ENCODE assay signal across 18 mouse cellular contexts in the genomic region with DNA sequence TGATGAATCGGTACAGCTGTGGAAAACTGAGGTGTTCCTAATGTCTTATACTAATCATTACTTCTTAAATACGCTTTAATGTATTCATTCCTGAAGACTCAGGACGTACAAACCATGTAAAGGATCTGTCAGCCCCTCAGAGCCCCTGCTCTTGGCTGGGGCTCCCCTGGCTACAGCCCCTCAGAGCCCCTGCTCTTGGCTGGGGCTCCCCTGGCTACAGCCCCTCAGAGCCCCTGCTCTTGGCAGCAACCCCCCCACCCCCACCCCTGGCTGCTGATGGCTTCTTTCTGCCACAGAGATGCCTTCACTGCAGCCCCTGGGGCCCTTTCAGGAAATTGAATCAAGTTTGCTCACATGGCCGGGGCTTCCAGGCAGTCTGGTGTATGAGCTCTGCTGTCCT. TPM values are rescaled to one million over a fixed set of nuclear protein-coding genes. Genes with fewer than 3 reads are reported as not detected.
A peak's percentile ranks its signal among the peaks of the same experiment; 100 is the strongest.
DNase-seq lines count a peak whose midpoint lies in the region; ATAC-seq lines count a peak whose summit lies in the region.
"Had no signal": no experiment of that assay in that cellular context is flagged by ENCODE, and none has a peak within 500 bp of the region (broad histone marks: within the 10 kb centered on the region; RNA-seq: fewer than 3 reads in every experiment).

No protein-coding gene starts in this region.

- no peaks in the 10 kb centered on the region for H3K27me3 ChIP-seq in hindbrain, embryonic 10.5 days (ENCODE audit: insufficient read depth, poor library complexity, severe bottlenecking)
- H3K27me3 ChIP-seq in hindbrain, embryonic 12.5 days, result 0 out of 2 replicates have a peak, but pooled peaks cover 2% of the 10 kb centered on the region
- H3K27me3 ChIP-seq in neural tube, embryonic 12.5 days (replicated peaks), result no peaks in the 10 kb centered on the region
- H3K27me3 ChIP-seq: embryonic facial prominence, embryonic 13.5 days; limb, embryonic 13.5 days; megakaryocyte, embryonic 14.5 days had no signal

- H3K9me3 ChIP-seq in hindbrain, embryonic 10.5 days, result no peaks in the 10 kb centered on the region
- no peaks in the 10 kb centered on the region for H3K9me3 ChIP-seq in hindbrain, embryonic 12.5 days (replicated peaks)
- H3K9me3 ChIP-seq in neural tube, embryonic 12.5 days, result no peaks in the 10 kb centered on the region
- H3K9me3 ChIP-seq: embryonic facial prominence, embryonic 13.5 days; limb, embryonic 13.5 days; megakaryocyte, embryonic 14.5 days had no signal

- WGBS in hindbrain, embryonic 10.5 days, result 39% methylated on average over 4 of the region's 4 CpGs
- WGBS in hindbrain, embryonic 12.5 days, result 29% methylated on average over 4 of the region's 4 CpGs
- 44% methylated on average over 4 of the region's 4 CpGs for WGBS in neural tube, embryonic 12.5 days

- peak overlapping the region; percentile 4; the same call in 1 of the 2 replicates for H3K4me3 ChIP-seq in hindbrain, embryonic 10.5 days
- no peak overlapping the region for H3K4me3 ChIP-seq in hindbrain, embryonic 12.5 days
- H3K4me3 ChIP-seq in neural tube, embryonic 12.5 days, result no peak overlapping the region
- H3K4me3 ChIP-seq: embryonic facial prominence, embryonic 13.5 days; limb, embryonic 13.5 days; megakaryocyte, embryonic 14.5 days had no signal

- H3K36me3 ChIP-seq in hindbrain, embryonic 10.5 days, result peaks cover 14% of the 10 kb centered on the region; the same call in 1 of the 2 replicates
- H3K36me3 ChIP-seq in hindbrain, embryonic 12.5 days, result no peaks in the 10 kb centered on the region
- H3K36me3 ChIP-seq in neural tube, embryonic 12.5 days, result no peaks in the 10 kb centered on the region
- H3K36me3 ChIP-seq: embryonic facial prominence, embryonic 13.5 days had no signal

- peaks cover 45% of the 10 kb centered on the region for H3K4me1 ChIP-seq in hindbrain, embryonic 10.5 days (replicated peaks)
- H3K4me1 ChIP-seq in hindbrain, embryonic 12.5 days, result peaks cover 25% of the 10 kb centered on the region
- H3K4me1 ChIP-seq in neural tube, embryonic 12.5 days, result peaks cover 13% of the 10 kb centered on the region
- H3K4me1 ChIP-seq: megakaryocyte, embryonic 14.5 days had no signal

- no peak overlapping the region for H3K4me2 ChIP-seq in hindbrain, embryonic 12.5 days (replicated peaks)
- H3K4me2 ChIP-seq in neural tube, embryonic 12.5 days (replicated peaks), result 0 out of 2 replicates have a peak overlapping the region, but pooled peaks have one; percentile 3
- H3K4me2 ChIP-seq: embryonic facial prominence, embryonic 13.5 days; limb, embryonic 13.5 days had no signal

- peak; percentile 50 for DNase-seq in embryo, embryonic 10.5 days (ENCODE audit: low spot score)
- no peak for DNase-seq in embryo, embryonic 9.5 days (ENCODE audit: extremely low spot score)
- DNase-seq in hindbrain, embryonic 10.5 days (ENCODE audit: low spot score), result no peak
- DNase-seq in neural tube, embryonic 10.5 days (ENCODE audit: extremely low spot score, low spot score), result no peak
- no peak for DNase-seq in layer of hippocampus, adult 9-10 months (ENCODE audit: low spot score)
- DNase-seq in cerebellum, postnatal 10 days, result no peak
- DNase-seq: adrenal gland, adult 8-10 months; cerebellum, adult 8-10 months; gastrocnemius, postnatal 14 days; heart, postnatal 10 days; kidney, adult 11 months; lung, adult 2 months had no signal

- H3K27ac ChIP-seq in hindbrain, embryonic 10.5 days, result peak overlapping the region; percentile 69
- no peak overlapping the region for H3K27ac ChIP-seq in hindbrain, embryonic 12.5 days
- no peak overlapping the region for H3K27ac ChIP-seq in neural tube, embryonic 12.5 days
- H3K27ac ChIP-seq: embryonic facial prominence, embryonic 13.5 days; limb, embryonic 13.5 days; stomach, postnatal 0 days had no signal

- ATAC-seq in hindbrain, embryonic 12.5 days (ENCODE audit: low FRiP score), result no peak
- no peak for ATAC-seq in neural tube, embryonic 12.5 days (ENCODE audit: low FRiP score, low read depth)

- H3K9ac ChIP-seq in hindbrain, embryonic 12.5 days, result no peak overlapping the region
- H3K9ac ChIP-seq in neural tube, embryonic 12.5 days, result no peak overlapping the region
- H3K9ac ChIP-seq: embryonic facial prominence, embryonic 13.5 days; limb, embryonic 13.5 days had no signal

RNA-seq across cellular contexts. Expression of a gene that starts 22.5 kb away (rescaled TPM):
- 16.0 and 16.9 TPM in 2 replicates for polyA plus RNA-seq in hindbrain, embryonic 10.5 days (2016; fragmentation: Nextera tagmentation; extraction: Ambion mirVana)
- polyA plus RNA-seq in hindbrain, embryonic 12.5 days (2016; fragmentation: Nextera tagmentation; extraction: Ambion mirVana), result 15.3 and 18.0 TPM in 2 replicates
- polyA plus RNA-seq in neural tube, embryonic 12.5 days (2016; fragmentation: Nextera tagmentation; extraction: Ambion mirVana), result 17.1 and 17.4 TPM in 2 replicates
